Mouse (Mus musculus) mouse embryonic stem cell (cell line): ENCODE results near the gene Des.

ENCODE experiments used
- in situ Hi-C, 2 experiments: fragments of 300-500 bp; cut with MboI; formaldehyde crosslinking; loops; 1 replicate in 1 of 2; 3 replicates in 1 of 2; pipeline ENCODE4 v1.14.3; 2019 to 2020; ENCODE audit warnings: low sequenced_read_pairs in 2 of 2, low pct_unique_long_range_greater_than_20kb in 1 of 2, mixed read lengths in 1 of 2; ENCODE audit not compliant: unreplicated experiment in 1 of 2

Des gene

GRCm38 (mm10) chr1:75344291-75345035 is 15.7 kb upstream of the Des start:
- in situ Hi-C loops, result loop anchor here (10.0 kb wide), 2 partner anchors 130 to 220 kb away; partner anchors contain the start of genes Chpf (in 1 of the 2) and Tmem198 (in 1 of the 2)

- in situ Hi-C loops, result loop anchor here (10.0 kb wide), 2 partner anchors 130 to 220 kb away; partner anchors contain the start of genes Chpf (in 1 of the 2) and Tmem198 (in 1 of the 2)
Observed at GRCm38 (mm10) chr1:75345036-75345935, 14.8 kb upstream of the Des start.

GRCm38 (mm10) chr1:75347279-75347678 is 12.8 kb upstream of the Des start:
- in situ Hi-C loops, result loop anchor here (10.0 kb wide), 2 partner anchors 128 to 218 kb away; partner anchors contain the start of genes Chpf (in 1 of the 2) and Tmem198 (in 1 of the 2)

DNA sequence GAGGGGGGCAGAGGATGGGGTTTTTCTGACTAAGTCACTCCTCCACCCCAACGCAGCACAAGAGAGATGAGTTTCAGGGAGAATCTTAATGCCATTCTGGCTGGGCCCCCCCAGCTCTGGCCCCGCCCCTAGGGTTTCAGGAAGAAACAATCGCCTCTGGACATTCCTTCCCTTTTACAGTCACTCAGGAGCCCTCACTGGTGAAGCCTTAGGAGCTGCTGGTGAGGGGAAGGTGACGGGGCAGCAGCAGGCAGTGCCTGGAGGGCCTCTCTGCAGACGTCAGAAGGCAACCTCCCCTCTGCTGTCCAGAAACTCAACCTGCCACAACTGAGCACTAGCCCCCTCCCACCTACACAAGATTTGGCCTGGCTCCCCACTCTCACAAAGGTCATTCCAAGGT is 10.9 kb upstream of the Des start:
- in situ Hi-C loops, result loop anchor here (10.0 kb wide), 2 partner anchors 126 to 216 kb away; partner anchors contain the start of genes Chpf (in 1 of the 2) and Tmem198 (in 1 of the 2)

GRCm38 (mm10) chr1:75357261-75357660 is 2.9 kb upstream of the Des start:
- in situ Hi-C loops, result no loop called here

DNA sequence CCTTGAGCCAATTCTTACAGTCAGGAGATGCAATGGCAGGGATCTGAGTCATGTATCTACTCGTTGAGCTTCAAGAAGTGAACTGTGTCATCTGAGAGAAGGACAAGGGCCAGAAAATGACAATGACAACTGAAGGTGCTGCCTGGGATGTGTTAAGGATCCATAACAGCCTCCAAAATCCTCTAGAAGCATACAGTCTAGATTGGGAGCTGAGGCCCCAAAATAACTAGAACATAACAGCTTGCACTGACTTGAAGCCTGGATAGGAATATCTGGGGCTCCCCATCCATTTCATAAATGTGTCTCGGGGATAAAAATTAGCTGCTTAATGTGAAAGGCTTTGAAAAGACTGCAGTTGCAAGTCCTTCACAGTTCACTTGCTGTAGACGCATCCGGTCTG is 2.1 kb upstream of the Des start:
- in situ Hi-C loops, result no loop called here

DNA sequence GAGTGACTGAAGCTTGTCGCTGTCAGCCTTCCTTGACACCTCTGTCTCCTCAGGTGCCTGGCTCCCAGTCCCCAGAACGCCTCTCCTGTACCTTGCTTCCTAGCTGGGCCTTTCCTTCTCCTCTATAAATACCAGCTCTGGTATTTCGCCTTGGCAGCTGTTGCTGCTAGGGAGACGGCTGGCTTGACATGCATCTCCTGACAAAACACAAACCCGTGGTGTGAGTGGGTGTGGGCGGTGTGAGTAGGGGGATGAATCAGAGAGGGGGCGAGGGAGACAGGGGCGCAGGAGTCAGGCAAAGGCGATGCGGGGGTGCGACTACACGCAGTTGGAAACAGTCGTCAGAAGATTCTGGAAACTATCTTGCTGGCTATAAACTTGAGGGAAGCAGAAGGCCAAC is 783 bp upstream of the Des start:
- in situ Hi-C loops, result no loop called here

GRCm38 (mm10) chr1:75361123-75361522 is 994 bp downstream of the Des start:
- in situ Hi-C loops, result no loop called here

- in situ Hi-C loops, result no loop called here
Observed at GRCm38 (mm10) chr1:75361750-75362149, 1.6 kb downstream of the Des start.

GRCm38 (mm10) chr1:75363868-75364267 is 3.7 kb downstream of the Des start:
- in situ Hi-C loops, result no loop called here

GRCm38 (mm10) chr1:75365510-75366137 is 5.5 kb downstream of the Des start:
- in situ Hi-C loops, result no loop called here

- in situ Hi-C loops, result no loop called here
Observed at GRCm38 (mm10) chr1:75369360-75369983, 9.3 kb downstream of the Des start.

GRCm38 (mm10) chr1:75369984-75370660 is 10.0 kb downstream of the Des start:
- in situ Hi-C loops, result no loop called here

GRCm38 (mm10) chr1:75371317-75372095 is 11.4 kb downstream of the Des start:
- in situ Hi-C loops, result no loop called here

DNA sequence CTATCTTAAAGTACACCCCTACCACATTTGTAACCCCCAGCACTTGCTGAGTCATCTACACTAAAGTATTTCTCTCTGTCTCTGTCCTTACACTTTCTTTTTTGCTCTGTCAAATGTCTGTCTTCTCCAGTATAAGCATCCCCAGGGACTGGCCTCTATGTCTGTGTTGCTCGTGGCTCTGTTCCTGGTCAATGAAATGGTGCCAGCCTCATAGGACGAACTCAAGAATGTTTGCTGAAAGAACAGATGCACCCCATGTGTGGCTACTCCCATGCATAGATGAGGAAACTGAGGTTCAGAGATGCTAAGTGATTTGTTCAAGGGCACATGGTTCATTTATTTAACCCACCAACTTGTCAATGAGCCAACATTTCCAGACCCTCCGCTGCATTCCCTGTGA is 12.3 kb downstream of the Des start:
- in situ Hi-C loops, result no loop called here

GRCm38 (mm10) chr1:75373276-75373675 is 13.1 kb downstream of the Des start:
- in situ Hi-C loops, result no loop called here
